Mouse (Mus musculus): ENCODE data around the gene 1700025G04Rik. TPM values are rescaled to one million over a fixed set of nuclear protein-coding genes. Genes with fewer than 3 reads are reported as not detected.
A peak's percentile ranks its signal among the peaks of the same experiment; 100 is the strongest.

Gene 1700025G04Rik
- polyA plus RNA-seq, 1 experiment from 2014 or later, result 27.8 TPM

GRCm38 (mm10) chr1:151963248-151963647, 126.7 kb downstream of the 1700025G04Rik start:
- ATAC-seq (ENCODE audit: low FRiP score, low TSS enrichment) (no peak), DNase-seq (no peak)
- 0 out of 2 replicates have a peak, but pooled peaks cover 4% of the 10 kb centered on the region for H3K4me1 ChIP-seq (ENCODE audit: control insufficient read depth, insufficient read depth, low read length)
- no peak overlapping the region for H3K27ac ChIP-seq (replicated peaks; ENCODE audit: low read depth, low read length)
- no peak overlapping the region for H3K4me2 ChIP-seq (ENCODE audit: low read length)
- WGBS, result 95% methylated on average over 7 of the region's 7 CpGs
- H3K27me3 ChIP-seq (ENCODE audit: control insufficient read depth, insufficient read depth, low read length), result no peaks in the 10 kb centered on the region
- no peak overlapping the region for H3K4me3 ChIP-seq (replicated peaks; ENCODE audit: low read depth, low read length)
- H3K36me3 ChIP-seq (ENCODE audit: control insufficient read depth, insufficient read depth, low read length), result no peaks in the 10 kb centered on the region
- H3K9me3 ChIP-seq (ENCODE audit: control insufficient read depth, low read length), result no peaks in the 10 kb centered on the region
- H3K9ac ChIP-seq (replicated peaks; ENCODE audit: low read length), result no peak overlapping the region

GRCm38 (mm10) chr1:151962078-151962477, 127.8 kb downstream of the 1700025G04Rik start:
- H3K27me3 ChIP-seq (ENCODE audit: control insufficient read depth, insufficient read depth, low read length), result no peaks in the 10 kb centered on the region
- no peaks in the 10 kb centered on the region for H3K9me3 ChIP-seq (ENCODE audit: control insufficient read depth, low read length)
- no peak for ATAC-seq (ENCODE audit: low FRiP score, low TSS enrichment)
- no peaks in the 10 kb centered on the region for H3K36me3 ChIP-seq (ENCODE audit: control insufficient read depth, insufficient read depth, low read length)
- WGBS, result 68% methylated on average over 6 of the region's 6 CpGs
- no peak overlapping the region for H3K27ac ChIP-seq (replicated peaks; ENCODE audit: low read depth, low read length)
- H3K4me1 ChIP-seq (ENCODE audit: control insufficient read depth, insufficient read depth, low read length), result peaks cover 8% of the 10 kb centered on the region; the same call in 1 of the 2 replicates
- no peak overlapping the region for H3K9ac ChIP-seq (replicated peaks; ENCODE audit: low read length)
- H3K4me3 ChIP-seq (replicated peaks; ENCODE audit: low read depth, low read length), result no peak overlapping the region
- no peak for DNase-seq
- no peak overlapping the region for H3K4me2 ChIP-seq (ENCODE audit: low read length)

- no peak overlapping the region for H3K4me2 ChIP-seq (ENCODE audit: low read length)
- H3K4me3 ChIP-seq (replicated peaks; ENCODE audit: low read depth, low read length), result no peak overlapping the region
- no peaks in the 10 kb centered on the region for H3K27me3 ChIP-seq (ENCODE audit: control insufficient read depth, insufficient read depth, low read length)
- peaks cover 8% of the 10 kb centered on the region; the same call in 1 of the 2 replicates for H3K4me1 ChIP-seq (ENCODE audit: control insufficient read depth, insufficient read depth, low read length)
- 87% methylated on average over 10 of the region's 10 CpGs for WGBS
- no peak overlapping the region for H3K27ac ChIP-seq (replicated peaks; ENCODE audit: low read depth, low read length)
- DNase-seq (no peak), ATAC-seq (ENCODE audit: low FRiP score, low TSS enrichment) (no peak)
- H3K36me3 ChIP-seq (ENCODE audit: control insufficient read depth, insufficient read depth, low read length), result no peaks in the 10 kb centered on the region
- no peak overlapping the region for H3K9ac ChIP-seq (replicated peaks; ENCODE audit: low read length)
- no peaks in the 10 kb centered on the region for H3K9me3 ChIP-seq (ENCODE audit: control insufficient read depth, low read length)
Observed at GRCm38 (mm10) chr1:151961204-151961603, 128.7 kb downstream of the 1700025G04Rik start.

GRCm38 (mm10) chr1:151959010-151959409, 130.9 kb downstream of the 1700025G04Rik start:
- 31% methylated on average over 3 of the region's 3 CpGs for WGBS
- no peaks in the 10 kb centered on the region for H3K27me3 ChIP-seq (ENCODE audit: control insufficient read depth, insufficient read depth, low read length)
- H3K4me3 ChIP-seq (replicated peaks; ENCODE audit: low read depth, low read length), result no peak overlapping the region
- no peak overlapping the region for H3K27ac ChIP-seq (replicated peaks; ENCODE audit: low read depth, low read length)
- H3K4me1 ChIP-seq (ENCODE audit: control insufficient read depth, insufficient read depth, low read length), result peaks cover 10% of the 10 kb centered on the region; the same call in 1 of the 2 replicates
- no peak overlapping the region for H3K9ac ChIP-seq (replicated peaks; ENCODE audit: low read length)
- no peaks in the 10 kb centered on the region for H3K9me3 ChIP-seq (ENCODE audit: control insufficient read depth, low read length)
- H3K36me3 ChIP-seq (ENCODE audit: control insufficient read depth, insufficient read depth, low read length), result no peaks in the 10 kb centered on the region
- ATAC-seq (ENCODE audit: low FRiP score, low TSS enrichment) (no peak), DNase-seq (no peak)
- no peak overlapping the region for H3K4me2 ChIP-seq (ENCODE audit: low read length)

- H3K27me3 ChIP-seq (ENCODE audit: control insufficient read depth, insufficient read depth, low read length), result no peaks in the 10 kb centered on the region
- no peak overlapping the region for H3K4me2 ChIP-seq (ENCODE audit: low read length)
- H3K4me3 ChIP-seq (replicated peaks; ENCODE audit: low read depth, low read length), result no peak overlapping the region
- WGBS, result 83% methylated on average over 3 of the region's 3 CpGs
- no peaks in the 10 kb centered on the region for H3K9me3 ChIP-seq (ENCODE audit: control insufficient read depth, low read length)
- H3K4me1 ChIP-seq (ENCODE audit: control insufficient read depth, insufficient read depth, low read length), result peaks cover 15% of the 10 kb centered on the region
- no peak overlapping the region for H3K9ac ChIP-seq (replicated peaks; ENCODE audit: low read length)
- DNase-seq, result no peak
- H3K27ac ChIP-seq (replicated peaks; ENCODE audit: low read depth, low read length), result no peak overlapping the region
- ATAC-seq (ENCODE audit: low FRiP score, low TSS enrichment), result no peak
- no peaks in the 10 kb centered on the region for H3K36me3 ChIP-seq (ENCODE audit: control insufficient read depth, insufficient read depth, low read length)
Observed at GRCm38 (mm10) chr1:151958442-151958841, 131.5 kb downstream of the 1700025G04Rik start.

- no peak overlapping the region for H3K4me2 ChIP-seq (ENCODE audit: low read length)
- no peaks in the 10 kb centered on the region for H3K9me3 ChIP-seq (ENCODE audit: control insufficient read depth, low read length)
- no peak for DNase-seq
- no peak for ATAC-seq (ENCODE audit: low FRiP score, low TSS enrichment)
- no peak overlapping the region for H3K27ac ChIP-seq (replicated peaks; ENCODE audit: low read depth, low read length)
- no peak overlapping the region for H3K9ac ChIP-seq (replicated peaks; ENCODE audit: low read length)
- no peaks in the 10 kb centered on the region for H3K27me3 ChIP-seq (ENCODE audit: control insufficient read depth, insufficient read depth, low read length)
- WGBS, result 19% methylated on average over 7 of the region's 7 CpGs
- H3K4me3 ChIP-seq (replicated peaks; ENCODE audit: low read depth, low read length), result no peak overlapping the region
- peaks cover 22% of the 10 kb centered on the region for H3K4me1 ChIP-seq (ENCODE audit: control insufficient read depth, insufficient read depth, low read length)
- H3K36me3 ChIP-seq (ENCODE audit: control insufficient read depth, insufficient read depth, low read length), result no peaks in the 10 kb centered on the region
Observed at GRCm38 (mm10) chr1:151957669-151958068, 132.3 kb downstream of the 1700025G04Rik start.

GRCm38 (mm10) chr1:151955866-151956265, 134.1 kb downstream of the 1700025G04Rik start:
- DNase-seq (no peak), ATAC-seq (ENCODE audit: low FRiP score, low TSS enrichment) (no peak)
- Histone ChIP-seq H3K36me3 (ENCODE audit: control insufficient read depth, insufficient read depth, low read length) (no peaks in the 10 kb centered on the region), H3K27me3 (ENCODE audit: control insufficient read depth, insufficient read depth, low read length) (no peaks in the 10 kb centered on the region), H3K9me3 (ENCODE audit: control insufficient read depth, low read length) (no peaks in the 10 kb centered on the region), H3K4me1 (ENCODE audit: control insufficient read depth, insufficient read depth, low read length) (peaks cover 19% of the 10 kb centered on the region), H3K4me2 (ENCODE audit: low read length) (no peak overlapping the region), H3K4me3 (replicated peaks; ENCODE audit: low read depth, low read length) (no peak overlapping the region), H3K27ac (replicated peaks; ENCODE audit: low read depth, low read length) (no peak overlapping the region), H3K9ac (replicated peaks; ENCODE audit: low read length) (no peak overlapping the region)
- WGBS, result 87% methylated on average over 5 of the region's 5 CpGs

GRCm38 (mm10) chr1:151953563-151953962, 136.4 kb downstream of the 1700025G04Rik start:
- WGBS, result 39% methylated on average over 7 of the region's 7 CpGs
- no peak overlapping the region for H3K4me2 ChIP-seq (ENCODE audit: low read length)
- H3K27ac ChIP-seq (replicated peaks; ENCODE audit: low read depth, low read length), result peak overlapping the region; percentile 16; the same call in 1 of the 2 replicates
- ATAC-seq (ENCODE audit: low FRiP score, low TSS enrichment) (peak; percentile 64; the same call in 1 of the 2 replicates), DNase-seq (peak; percentile 74)
- no peak overlapping the region for H3K4me3 ChIP-seq (replicated peaks; ENCODE audit: low read depth, low read length)
- no peaks in the 10 kb centered on the region for H3K9me3 ChIP-seq (ENCODE audit: control insufficient read depth, low read length)
- peaks cover 19% of the 10 kb centered on the region for H3K4me1 ChIP-seq (ENCODE audit: control insufficient read depth, insufficient read depth, low read length)
- H3K27me3 ChIP-seq (ENCODE audit: control insufficient read depth, insufficient read depth, low read length), result no peaks in the 10 kb centered on the region
- H3K36me3 ChIP-seq (ENCODE audit: control insufficient read depth, insufficient read depth, low read length), result no peaks in the 10 kb centered on the region
- no peak overlapping the region for H3K9ac ChIP-seq (replicated peaks; ENCODE audit: low read length)

- peak overlapping the region; percentile 10; the same call in 1 of the 2 replicates for H3K27ac ChIP-seq (replicated peaks; ENCODE audit: low read depth, low read length)
- H3K27me3 ChIP-seq (ENCODE audit: control insufficient read depth, insufficient read depth, low read length), result no peaks in the 10 kb centered on the region
- H3K9ac ChIP-seq (replicated peaks; ENCODE audit: low read length), result no peak overlapping the region
- WGBS, result 64% methylated on average over 3 of the region's 3 CpGs
- no peak overlapping the region for H3K4me2 ChIP-seq (ENCODE audit: low read length)
- H3K9me3 ChIP-seq (ENCODE audit: control insufficient read depth, low read length), result no peaks in the 10 kb centered on the region
- ATAC-seq (ENCODE audit: low FRiP score, low TSS enrichment) (no peak), DNase-seq (peak; percentile 37)
- H3K4me3 ChIP-seq (replicated peaks; ENCODE audit: low read depth, low read length), result no peak overlapping the region
- no peaks in the 10 kb centered on the region for H3K36me3 ChIP-seq (ENCODE audit: control insufficient read depth, insufficient read depth, low read length)
- peaks cover 48% of the 10 kb centered on the region for H3K4me1 ChIP-seq (ENCODE audit: control insufficient read depth, insufficient read depth, low read length)
Observed at GRCm38 (mm10) chr1:151948065-151948464, 141.9 kb downstream of the 1700025G04Rik start.

Measured in midbrain, embryonic 14.5 days (tissue).